Mouse (Mus musculus): Measurements from ENCODE around the gene Als2cr12. TPM values are rescaled to one million over a fixed set of nuclear protein-coding genes. Genes with fewer than 3 reads are reported as not detected.

The Als2cr12 gene
- polyA plus RNA-seq, 1 experiment from 2014 or later = not detected

DNA sequence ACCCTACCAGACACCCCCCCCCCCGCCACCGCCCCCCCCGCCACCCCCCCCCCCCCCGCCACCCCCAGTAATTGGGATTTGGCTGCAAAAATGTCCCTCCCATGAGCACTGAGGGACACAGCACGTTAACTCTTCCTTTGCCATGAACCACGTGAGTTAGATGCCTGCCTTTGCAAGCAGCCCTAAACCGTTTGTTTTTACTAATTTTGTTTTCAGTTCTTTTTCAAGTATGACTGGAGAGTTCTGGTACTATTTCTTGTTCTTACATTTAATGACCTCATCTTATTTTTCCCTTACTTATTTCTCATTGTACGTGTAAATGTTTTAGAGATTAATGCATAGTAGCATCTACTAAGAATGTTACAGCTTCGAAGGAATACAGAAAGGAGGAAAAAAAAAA is 28.7 kb upstream of the Als2cr12 start:
- Histone ChIP-seq H3K27ac (peak overlapping the region; percentile 90), H3K79me2 (ENCODE audit: inconsistent target) (peaks cover 91% of the 10 kb centered on the region), H3K4me3 (ENCODE audit: inconsistent target) (no peak overlapping the region), H3K36me3 (ENCODE audit: inconsistent target) (no peaks in the 10 kb centered on the region)
- 45% methylated on average over 5 of the region's 9 CpGs for WGBS (ENCODE audit: missing documents)

DNA sequence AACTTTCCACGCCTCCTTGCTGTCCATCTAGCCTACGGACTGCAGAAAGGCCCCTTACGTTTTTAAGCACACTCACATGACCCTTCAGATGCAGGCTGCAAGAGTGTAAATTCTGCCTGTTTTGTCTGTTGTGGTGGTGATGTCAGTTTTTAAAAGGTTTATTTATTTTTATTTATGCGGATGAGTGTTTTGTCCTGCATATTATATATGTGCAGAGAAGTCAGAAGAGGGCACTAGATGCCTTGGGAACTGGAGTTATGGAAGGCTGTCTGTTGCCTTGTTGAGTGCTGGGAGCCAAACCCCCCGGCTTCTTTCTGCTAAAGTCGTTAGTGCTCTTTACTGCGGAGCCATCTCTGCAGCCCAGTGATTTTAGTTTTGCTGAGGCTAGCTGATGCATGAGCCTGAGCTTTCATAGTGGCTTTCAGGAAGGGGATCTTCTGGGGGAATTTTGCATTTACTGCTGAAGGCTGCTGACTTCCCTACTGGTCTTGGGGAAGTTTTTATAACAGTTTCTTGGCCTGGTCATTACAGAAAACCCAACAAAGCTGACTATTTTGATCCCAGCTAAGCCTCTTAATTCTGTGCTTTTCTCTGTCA is 28.1 kb upstream of the Als2cr12 start:
- Histone ChIP-seq H3K79me2 (ENCODE audit: inconsistent target) (peaks cover 91% of the 10 kb centered on the region), H3K36me3 (ENCODE audit: inconsistent target) (0 out of 2 replicates have a peak, but pooled peaks cover 1% of the 10 kb centered on the region), H3K4me3 (ENCODE audit: inconsistent target) (no peak overlapping the region), H3K27ac (peak overlapping the region; percentile 90)
- 81% methylated on average over 7 of the region's 7 CpGs for WGBS (ENCODE audit: missing documents)

DNA sequence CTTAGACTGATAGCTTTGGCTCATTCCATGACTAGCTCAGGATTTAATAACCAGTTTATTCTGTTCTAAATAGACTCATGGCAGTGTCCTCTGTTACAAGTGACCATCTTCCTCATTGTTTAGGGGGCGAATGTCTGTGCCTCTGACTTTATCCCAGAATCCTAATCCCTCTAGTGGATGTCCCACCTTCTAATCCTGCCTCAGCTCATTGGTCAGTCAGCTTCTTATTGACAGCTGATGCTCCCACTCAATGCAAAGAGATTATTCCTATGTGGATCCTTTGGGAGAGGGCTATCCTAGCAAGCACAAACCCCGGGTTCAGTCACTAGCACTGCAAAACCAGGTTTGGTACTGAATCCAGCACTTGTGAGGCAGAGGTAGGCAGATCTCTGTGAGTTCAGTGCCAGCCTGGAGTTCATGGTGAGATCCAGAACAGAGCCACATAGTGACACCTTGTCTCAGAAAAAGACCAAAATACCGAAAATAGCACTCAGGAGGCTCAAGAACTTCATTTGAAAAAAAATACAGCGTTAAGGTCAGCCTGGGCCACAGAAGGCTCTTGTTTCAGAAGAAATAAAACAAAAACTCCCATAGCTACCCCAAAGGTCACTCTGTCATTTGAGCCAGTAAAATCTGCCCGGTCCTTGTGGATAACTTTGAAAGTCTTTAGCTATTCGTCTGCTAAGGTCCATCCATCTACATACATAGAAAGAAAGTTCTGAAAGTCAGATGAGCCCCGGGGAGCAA is 27.4 kb upstream of the Als2cr12 start:
- 91% methylated on average over 7 of the region's 7 CpGs for WGBS (ENCODE audit: missing documents)
- Histone ChIP-seq H3K27ac (peak overlapping the region; percentile 90), H3K4me3 (ENCODE audit: inconsistent target) (no peak overlapping the region), H3K79me2 (ENCODE audit: inconsistent target) (peaks cover 91% of the 10 kb centered on the region), H3K36me3 (ENCODE audit: inconsistent target) (0 out of 2 replicates have a peak, but pooled peaks cover 6% of the 10 kb centered on the region)

DNA sequence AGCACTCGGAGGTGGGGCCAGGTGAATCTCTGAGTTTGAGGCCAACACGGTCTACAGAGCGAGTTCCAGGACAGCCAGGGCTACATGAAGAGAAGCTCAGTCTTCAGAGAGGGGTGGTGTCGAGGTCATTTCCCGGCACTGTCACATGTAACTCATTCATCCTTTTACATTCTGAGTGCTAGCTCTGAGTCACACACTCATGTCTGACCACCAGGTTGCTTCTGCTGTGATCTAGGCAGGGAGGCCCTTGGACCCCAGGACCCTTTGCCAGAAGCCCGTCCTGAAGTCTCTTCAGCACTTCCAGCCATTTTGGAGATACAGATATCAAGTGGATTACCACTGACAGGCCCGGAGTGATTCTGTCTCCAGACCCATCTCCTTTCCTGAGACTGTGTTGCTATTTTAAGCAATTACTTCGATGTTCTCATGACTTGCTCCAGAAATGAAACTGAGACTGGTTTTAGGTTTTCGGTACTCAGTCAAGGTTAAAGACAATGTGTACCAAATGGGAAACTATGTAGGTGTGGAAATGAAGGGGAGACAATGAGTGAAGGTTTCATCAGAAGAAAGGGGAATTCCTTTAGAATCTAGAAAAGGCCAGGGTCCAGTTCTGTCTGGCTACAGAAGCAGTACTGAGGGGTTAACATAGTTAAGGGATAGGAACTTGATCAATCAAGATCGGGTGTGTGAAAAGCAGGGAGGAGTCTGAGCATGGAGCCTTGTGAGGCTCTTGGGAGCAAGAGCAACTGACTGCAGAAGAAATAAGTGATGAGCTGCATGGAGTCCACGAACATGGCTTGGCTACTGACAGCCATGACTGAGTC is 26.5 kb upstream of the Als2cr12 start:
- WGBS (ENCODE audit: missing documents) = 65% methylated on average over 11 of the region's 11 CpGs

DNA sequence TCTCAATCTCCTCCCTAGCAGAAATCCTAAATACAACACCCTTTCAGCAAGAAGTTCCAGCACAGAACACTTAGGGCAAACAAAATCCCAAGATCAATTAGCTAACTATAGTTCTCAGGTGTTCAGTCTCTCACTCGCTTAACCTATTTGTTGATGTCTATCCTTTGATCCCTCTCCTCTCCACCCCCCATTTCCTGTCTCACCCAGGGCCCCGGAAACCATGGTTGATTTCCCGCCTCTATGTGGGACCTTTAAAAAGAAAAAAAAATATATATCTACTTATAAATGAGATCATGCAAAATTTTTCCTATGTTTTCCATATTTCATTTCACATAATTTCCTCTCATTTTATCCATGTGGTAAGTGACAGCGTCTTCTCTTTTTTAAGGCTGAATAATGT is 25.2 kb upstream of the Als2cr12 start:
- Histone ChIP-seq H3K27ac (peak overlapping the region; percentile 90), H3K36me3 (ENCODE audit: inconsistent target) (0 out of 2 replicates have a peak, but pooled peaks cover 6% of the 10 kb centered on the region), H3K4me3 (ENCODE audit: inconsistent target) (no peak overlapping the region), H3K79me2 (ENCODE audit: inconsistent target) (peaks cover 95% of the 10 kb centered on the region)
- WGBS (ENCODE audit: missing documents) = 20% methylated on average over 4 of the region's 4 CpGs

More for the DNA sequence above, 26.5 kb upstream of the Als2cr12 start:
- H3K4me3 ChIP-seq (ENCODE audit: inconsistent target) = no peak overlapping the region
- H3K79me2 ChIP-seq (ENCODE audit: inconsistent target) = peaks cover 91% of the 10 kb centered on the region
- peak overlapping the region; percentile 90 for H3K27ac ChIP-seq
- 0 out of 2 replicates have a peak, but pooled peaks cover 6% of the 10 kb centered on the region for H3K36me3 ChIP-seq (ENCODE audit: inconsistent target)

DNA sequence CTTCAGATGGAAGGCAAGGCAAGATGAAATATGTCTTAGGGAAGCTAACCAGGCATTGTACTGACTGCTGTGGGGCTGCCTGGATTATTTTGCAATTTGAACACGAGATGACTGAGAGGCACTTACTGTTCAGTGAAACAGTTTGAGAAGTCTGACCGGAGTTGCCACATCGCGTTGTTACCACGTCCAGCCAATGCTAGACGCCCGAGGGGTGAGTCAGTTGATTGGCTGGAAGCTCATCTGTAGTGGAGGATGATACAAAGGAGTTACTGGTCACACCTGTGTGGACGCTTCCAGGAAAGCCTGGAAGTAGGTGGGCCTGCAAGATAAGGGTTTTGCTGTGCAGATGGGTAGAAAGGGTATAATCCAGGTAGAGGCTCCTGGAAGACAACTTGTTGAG is 24.3 kb upstream of the Als2cr12 start:
- WGBS (ENCODE audit: missing documents) = 18% methylated on average over 8 of the region's 8 CpGs
- H3K79me2 ChIP-seq (ENCODE audit: inconsistent target) = peaks cover 95% of the 10 kb centered on the region
- H3K4me3 ChIP-seq (ENCODE audit: inconsistent target) = no peak overlapping the region
- H3K36me3 ChIP-seq (ENCODE audit: inconsistent target) = 0 out of 2 replicates have a peak, but pooled peaks cover 6% of the 10 kb centered on the region
- H3K27ac ChIP-seq = peak overlapping the region; percentile 90

DNA sequence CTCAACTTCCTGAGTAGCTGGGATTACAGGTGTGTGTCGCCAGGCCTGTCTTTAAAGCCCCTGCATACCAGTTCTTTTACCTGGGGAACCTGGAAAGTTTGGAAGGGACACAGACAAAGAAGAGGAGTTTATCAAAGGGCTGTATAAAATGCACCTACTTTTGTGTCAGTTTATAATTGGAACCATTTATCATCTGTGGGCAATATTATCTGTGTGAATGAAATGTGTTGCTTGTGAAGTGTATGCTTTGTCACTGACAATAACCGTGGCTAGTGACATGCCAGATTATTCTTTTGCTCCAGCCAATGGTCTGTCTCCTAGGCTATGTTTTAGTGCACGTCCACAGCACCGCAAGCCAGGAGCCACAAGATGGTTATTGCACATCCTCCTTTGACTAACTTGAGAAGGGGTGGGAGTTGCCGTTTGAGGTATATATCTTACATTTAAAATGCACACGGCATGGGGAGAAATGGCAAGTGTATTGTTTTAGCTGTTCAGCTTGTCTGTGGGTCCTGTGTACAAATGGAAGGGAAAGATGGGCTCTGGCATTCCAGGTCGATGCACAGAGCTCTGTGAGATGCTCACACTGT is 23.7 kb upstream of the Als2cr12 start:
- H3K4me3 ChIP-seq (ENCODE audit: inconsistent target) = no peak overlapping the region
- H3K36me3 ChIP-seq (ENCODE audit: inconsistent target) = 0 out of 2 replicates have a peak, but pooled peaks cover 6% of the 10 kb centered on the region
- 58% methylated on average over 7 of the region's 7 CpGs for WGBS (ENCODE audit: missing documents)
- H3K79me2 ChIP-seq (ENCODE audit: inconsistent target) = peaks cover 95% of the 10 kb centered on the region
- H3K27ac ChIP-seq = peak overlapping the region; percentile 90

DNA sequence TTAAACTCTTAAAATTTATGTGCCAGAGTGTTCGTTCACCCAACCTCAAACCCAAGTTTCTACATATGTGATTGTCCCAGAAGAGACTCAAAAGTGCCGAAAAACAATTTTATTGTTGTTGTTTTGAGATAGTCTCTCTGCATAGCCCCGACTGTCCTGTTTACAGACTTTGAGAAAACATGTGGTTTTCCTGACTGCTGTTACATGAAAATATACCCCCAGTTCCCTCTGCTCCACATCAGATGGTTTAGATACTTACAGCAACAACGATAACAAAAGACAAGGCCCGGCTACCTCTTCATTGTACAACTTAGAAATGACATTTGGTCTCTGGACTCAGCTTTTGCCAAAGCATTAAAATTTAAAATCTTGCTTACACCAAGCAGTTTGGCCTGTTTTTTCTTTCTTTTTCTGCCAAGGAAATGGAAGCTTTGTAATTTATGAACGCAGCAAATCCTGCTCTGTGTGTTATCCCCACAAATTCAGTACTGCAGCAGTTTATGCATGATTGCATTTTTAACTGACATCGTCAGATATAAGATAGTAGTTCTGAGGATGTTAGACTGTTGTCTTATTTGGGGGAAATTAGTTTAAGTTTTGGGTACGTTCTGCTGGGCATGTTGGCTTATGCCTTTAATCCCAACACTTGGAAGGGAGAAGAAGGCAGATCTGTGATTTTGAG is 21.9 kb upstream of the Als2cr12 start:
- H3K79me2 ChIP-seq (ENCODE audit: inconsistent target) = peaks cover 96% of the 10 kb centered on the region
- 83% methylated on average over 8 of the region's 8 CpGs for WGBS (ENCODE audit: missing documents)
- H3K27ac ChIP-seq = 0 out of 2 replicates have a peak overlapping the region, but pooled peaks have one; percentile 10
- H3K36me3 ChIP-seq (ENCODE audit: inconsistent target) = 0 out of 2 replicates have a peak, but pooled peaks cover 6% of the 10 kb centered on the region
- no peak overlapping the region for H3K4me3 ChIP-seq (ENCODE audit: inconsistent target)

DNA sequence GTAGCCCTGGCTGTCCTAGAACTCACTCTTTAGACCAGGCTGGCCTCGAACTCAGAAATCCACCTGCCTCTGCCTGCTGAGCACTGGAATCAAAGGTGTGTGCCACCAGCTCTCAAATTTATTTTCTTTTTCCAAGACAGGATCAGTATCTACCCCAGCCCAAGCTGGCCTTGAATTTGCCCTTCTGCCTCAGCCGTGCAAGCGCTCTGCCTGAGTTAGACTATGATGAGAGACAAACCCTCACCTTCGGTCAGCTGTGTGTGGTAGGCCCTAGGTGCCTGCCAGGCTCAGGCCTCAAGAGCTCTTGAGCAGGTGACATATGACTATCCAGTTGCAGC is 21.1 kb upstream of the Als2cr12 start:
- Histone ChIP-seq H3K79me2 (ENCODE audit: inconsistent target) (peaks cover 88% of the 10 kb centered on the region), H3K36me3 (ENCODE audit: inconsistent target) (0 out of 2 replicates have a peak, but pooled peaks cover 6% of the 10 kb centered on the region), H3K4me3 (ENCODE audit: inconsistent target) (no peak overlapping the region), H3K27ac (peak overlapping the region; percentile 98)
- 94% methylated on average over 4 of the region's 4 CpGs for WGBS (ENCODE audit: missing documents)

DNA sequence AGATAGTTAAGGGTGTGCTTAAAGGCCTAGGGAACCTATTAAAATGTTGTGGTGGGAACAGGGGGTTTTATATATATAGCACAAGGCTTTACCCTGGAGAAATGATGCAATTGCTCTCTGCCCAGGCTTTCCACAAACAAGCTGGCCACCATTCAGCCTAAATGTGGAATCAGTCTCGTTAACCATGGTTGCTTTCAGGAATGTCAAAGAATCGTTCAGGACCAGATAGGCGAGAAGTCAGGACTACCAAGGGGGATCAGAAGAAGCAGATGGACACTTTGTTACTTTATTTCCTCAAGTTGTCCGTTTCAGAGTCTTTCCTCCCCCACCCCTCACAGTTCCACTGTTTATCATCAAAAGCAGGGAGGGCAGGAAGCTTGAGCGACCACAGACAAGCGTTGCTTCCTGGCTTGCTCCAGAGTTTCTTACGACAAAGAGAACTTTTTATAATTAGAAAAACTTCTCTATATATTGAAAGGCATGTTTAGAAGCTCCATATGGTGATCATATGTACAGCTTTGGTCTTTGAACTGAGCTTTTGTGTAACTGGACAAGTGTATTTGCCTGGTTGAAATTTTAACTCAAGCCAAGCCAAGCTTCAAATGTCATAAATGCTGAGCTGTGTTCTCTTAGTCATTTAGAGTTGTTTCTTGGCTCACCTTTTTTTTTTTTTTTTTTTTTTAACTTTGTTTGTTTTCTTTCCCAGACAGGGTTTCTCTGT is 20.5 kb upstream of the Als2cr12 start:
- Histone ChIP-seq H3K36me3 (ENCODE audit: inconsistent target) (0 out of 2 replicates have a peak, but pooled peaks cover 6% of the 10 kb centered on the region), H3K79me2 (ENCODE audit: inconsistent target) (peaks cover 82% of the 10 kb centered on the region), H3K27ac (peak overlapping the region; percentile 98), H3K4me3 (ENCODE audit: inconsistent target) (no peak overlapping the region; the same call in 1 of the 2 replicates)
- WGBS (ENCODE audit: missing documents) = 2% methylated on average over 7 of the region's 7 CpGs

DNA sequence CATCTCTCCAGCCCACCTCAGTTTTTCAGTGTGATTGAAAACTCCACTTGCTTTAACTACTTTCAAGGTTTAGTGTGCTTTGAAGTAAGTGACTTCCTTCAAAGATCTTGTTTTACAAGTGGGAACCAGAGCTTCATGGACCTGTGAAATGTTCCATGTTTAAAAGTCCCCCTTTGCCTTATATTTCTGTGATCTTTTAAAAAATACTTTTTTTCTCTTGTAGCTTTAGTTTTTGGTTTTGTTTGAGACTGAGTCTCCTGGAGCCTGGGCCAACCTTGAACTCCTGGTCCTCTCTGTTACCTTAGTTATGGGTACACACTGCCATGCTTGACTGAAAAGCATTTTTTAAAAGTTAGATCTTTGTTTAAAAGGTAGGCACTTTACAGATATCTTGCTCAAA is 19.7 kb upstream of the Als2cr12 start:
- Histone ChIP-seq H3K27ac (peak overlapping the region; percentile 98), H3K36me3 (ENCODE audit: inconsistent target) (0 out of 2 replicates have a peak, but pooled peaks cover 6% of the 10 kb centered on the region), H3K79me2 (ENCODE audit: inconsistent target) (peaks cover 74% of the 10 kb centered on the region), H3K4me3 (ENCODE audit: inconsistent target) (peak overlapping the region; percentile 63; the same call in 1 of the 2 replicates)

DNA sequence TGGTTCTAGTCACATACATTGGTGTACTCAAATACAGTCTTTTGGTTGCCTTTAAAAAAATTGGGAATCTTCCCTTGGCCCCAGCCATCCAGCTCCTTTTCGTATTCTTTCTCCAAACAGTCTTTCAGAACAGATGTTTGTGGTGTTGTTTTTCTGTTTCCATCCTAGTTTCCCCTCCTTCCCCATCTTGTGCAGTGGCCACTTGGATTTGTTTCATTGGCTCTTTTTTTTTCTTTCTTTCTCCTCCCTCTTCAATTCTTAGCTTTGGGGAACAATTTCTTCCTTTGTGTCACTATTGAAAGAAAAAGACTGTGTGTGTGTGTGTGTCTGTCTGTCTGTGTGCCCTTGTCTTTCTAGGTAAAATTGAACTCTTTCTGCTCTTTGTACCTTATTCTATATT is 18.6 kb upstream of the Als2cr12 start:
- Histone ChIP-seq H3K36me3 (ENCODE audit: inconsistent target) (0 out of 2 replicates have a peak, but pooled peaks cover 6% of the 10 kb centered on the region), H3K79me2 (ENCODE audit: inconsistent target) (peaks cover 63% of the 10 kb centered on the region), H3K27ac (peak overlapping the region; percentile 98), H3K4me3 (ENCODE audit: inconsistent target) (peak overlapping the region; percentile 63)
- 0% methylated on average over 1 of the region's 1 CpGs for WGBS (ENCODE audit: missing documents)

DNA sequence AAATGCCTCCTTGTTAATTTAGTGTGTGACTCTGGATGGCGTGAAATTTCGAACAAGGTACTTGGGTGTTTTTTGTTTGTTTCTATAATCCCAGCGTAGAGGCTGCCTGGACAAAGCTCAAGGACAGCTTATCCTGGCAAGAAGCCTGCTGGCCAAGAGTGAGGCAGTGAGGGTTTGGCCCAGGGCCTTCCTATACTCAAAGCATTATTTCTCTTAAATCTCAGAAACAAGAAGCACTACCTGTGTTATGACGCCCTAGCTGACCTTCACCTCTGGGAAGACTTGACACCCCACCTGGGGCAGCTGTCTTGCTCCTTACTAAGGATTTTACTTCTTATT is 18.1 kb upstream of the Als2cr12 start:
- Histone ChIP-seq H3K27ac (peak overlapping the region; percentile 98), H3K4me3 (ENCODE audit: inconsistent target) (peak overlapping the region; percentile 63), H3K79me2 (ENCODE audit: inconsistent target) (peaks cover 58% of the 10 kb centered on the region), H3K36me3 (ENCODE audit: inconsistent target) (0 out of 2 replicates have a peak, but pooled peaks cover 5% of the 10 kb centered on the region)
- WGBS (ENCODE audit: missing documents) = 13% methylated on average over 4 of the region's 4 CpGs
